Mouse (Mus musculus): ENCODE data around the gene Gm45234.
A peak's percentile ranks its signal among the peaks of the same experiment; 100 is the strongest.

Gene Gm45234

GRCm38 (mm10) chr6:124767536-124767919, 11.7 kb upstream of the Gm45234 start:
- no peak for DNase-seq (ENCODE audit: low spot score)

DNA sequence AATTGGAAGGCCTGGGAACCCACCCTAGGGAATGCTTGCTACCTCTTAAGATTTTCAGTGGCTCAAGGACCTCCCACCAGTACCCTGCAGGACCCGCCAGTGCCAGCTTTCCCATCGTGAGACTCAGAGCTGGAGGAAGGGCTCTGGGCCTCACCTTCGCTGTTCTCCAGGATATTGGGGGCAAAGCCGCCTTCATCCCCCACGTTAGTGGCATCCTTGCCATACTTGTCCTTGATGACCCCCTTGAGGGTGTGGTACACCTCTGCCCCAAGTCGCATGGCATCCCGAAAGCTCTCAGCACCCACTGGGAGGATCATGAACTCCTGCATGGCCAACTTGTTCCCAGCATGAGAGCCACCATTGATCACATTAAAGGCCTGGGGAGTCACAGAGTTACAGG, 10.1 kb upstream of the Gm45234 start:
- DNase-seq (ENCODE audit: low spot score) = no peak

DNA sequence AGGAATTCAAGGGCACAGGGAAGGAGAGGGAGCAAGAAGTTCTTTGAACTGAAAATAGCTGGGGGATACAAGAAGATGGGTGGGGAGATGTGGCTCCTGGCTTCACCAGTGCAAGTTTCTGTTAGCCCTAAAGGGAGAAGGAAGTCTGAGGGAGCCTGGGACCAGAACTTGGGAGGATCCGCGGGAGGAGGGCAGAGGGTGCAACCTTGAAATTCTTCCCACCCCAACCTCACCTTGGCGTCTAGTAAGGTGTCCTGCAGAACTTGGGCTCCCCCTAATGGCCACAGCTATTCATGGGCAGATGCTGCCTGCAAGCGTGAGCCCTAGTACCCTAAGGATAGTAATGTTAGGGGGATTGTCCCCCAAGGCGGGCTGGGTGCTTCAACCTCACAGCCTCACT, 3.4 kb upstream of the Gm45234 start:
- no peak for DNase-seq (ENCODE audit: low spot score)

DNA sequence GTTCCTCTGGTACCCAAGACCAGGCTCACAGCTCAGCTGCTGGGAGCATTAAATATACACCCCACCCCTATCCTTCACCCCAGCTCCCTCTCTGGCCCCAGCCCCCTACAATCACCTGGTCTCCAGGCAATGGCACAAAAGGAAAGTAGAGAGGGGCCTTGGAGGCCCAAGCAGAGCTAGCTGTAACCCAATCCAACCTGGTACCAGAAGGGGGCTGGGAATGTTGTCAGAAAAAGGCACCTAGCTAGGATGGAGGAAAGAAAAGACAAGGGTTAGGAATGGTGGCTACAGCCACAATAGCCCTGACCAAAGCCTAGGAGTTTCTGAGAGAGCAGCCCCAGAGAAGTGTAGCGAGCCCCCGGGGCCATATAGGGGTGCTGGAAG, 3.0 kb upstream of the Gm45234 start:
- DNase-seq (ENCODE audit: low spot score) = no peak

GRCm38 (mm10) chr6:124757909-124758848, 2.4 kb upstream of the Gm45234 start:
- no peak for DNase-seq (ENCODE audit: low spot score)

DNA sequence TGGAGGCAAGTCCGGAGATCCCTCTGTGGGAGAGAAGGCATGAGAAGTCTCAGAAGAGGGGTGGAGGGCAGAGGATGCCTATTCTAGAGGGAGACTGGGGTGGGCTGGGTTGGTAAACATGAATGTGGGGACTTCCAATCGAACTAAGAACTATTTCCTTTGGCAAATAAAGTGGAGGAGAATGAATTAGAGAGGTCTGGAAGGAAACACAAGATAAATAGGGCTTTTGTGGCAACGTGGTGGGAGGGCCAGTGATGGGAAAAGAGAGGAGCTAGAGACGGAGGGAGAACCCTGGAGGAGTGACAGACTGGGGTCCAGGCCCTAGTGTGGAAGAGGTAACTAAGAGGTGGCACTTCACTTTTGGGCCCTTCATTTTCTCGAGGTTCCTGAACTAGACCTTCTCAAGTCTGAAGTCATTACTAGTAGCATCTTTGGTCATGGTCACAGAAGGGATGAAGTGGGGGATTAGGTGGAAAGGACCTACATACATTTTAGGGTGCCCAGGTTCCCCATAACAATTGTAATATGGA, 1.6 kb upstream of the Gm45234 start:
- no peak for DNase-seq (ENCODE audit: low spot score)

- peak; percentile 71 for DNase-seq (ENCODE audit: low spot score)
Measured at GRCm38 (mm10) chr6:124756652-124757350, 980 bp upstream of the Gm45234 start.

- DNase-seq (ENCODE audit: low spot score) = no peak
Measured at GRCm38 (mm10) chr6:124755306-124755705, 515 bp downstream of the Gm45234 start.

GRCm38 (mm10) chr6:124753861-124754260, 2.0 kb downstream of the Gm45234 start:
- no peak for DNase-seq (ENCODE audit: low spot score)

DNA sequence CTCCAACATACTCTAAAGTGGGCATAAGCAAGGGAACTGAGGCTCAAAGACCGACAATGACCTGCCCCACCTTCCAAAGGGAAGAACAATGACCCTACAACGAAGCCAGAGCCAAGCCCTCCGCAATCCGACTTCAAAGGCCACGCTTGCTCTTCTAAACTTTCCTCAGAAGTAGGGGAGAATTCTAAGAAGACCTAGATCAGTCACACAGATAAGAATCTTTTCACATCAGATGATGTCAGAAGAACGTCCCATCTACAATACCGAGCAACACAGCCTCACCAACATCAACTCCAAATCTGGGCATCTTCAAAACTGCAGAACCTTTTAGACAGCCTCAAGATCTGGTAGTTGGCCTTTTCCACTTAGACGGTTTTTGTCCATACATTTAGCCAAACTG, 5.4 kb downstream of the Gm45234 start:
- no peak for DNase-seq (ENCODE audit: low spot score)

DNA sequence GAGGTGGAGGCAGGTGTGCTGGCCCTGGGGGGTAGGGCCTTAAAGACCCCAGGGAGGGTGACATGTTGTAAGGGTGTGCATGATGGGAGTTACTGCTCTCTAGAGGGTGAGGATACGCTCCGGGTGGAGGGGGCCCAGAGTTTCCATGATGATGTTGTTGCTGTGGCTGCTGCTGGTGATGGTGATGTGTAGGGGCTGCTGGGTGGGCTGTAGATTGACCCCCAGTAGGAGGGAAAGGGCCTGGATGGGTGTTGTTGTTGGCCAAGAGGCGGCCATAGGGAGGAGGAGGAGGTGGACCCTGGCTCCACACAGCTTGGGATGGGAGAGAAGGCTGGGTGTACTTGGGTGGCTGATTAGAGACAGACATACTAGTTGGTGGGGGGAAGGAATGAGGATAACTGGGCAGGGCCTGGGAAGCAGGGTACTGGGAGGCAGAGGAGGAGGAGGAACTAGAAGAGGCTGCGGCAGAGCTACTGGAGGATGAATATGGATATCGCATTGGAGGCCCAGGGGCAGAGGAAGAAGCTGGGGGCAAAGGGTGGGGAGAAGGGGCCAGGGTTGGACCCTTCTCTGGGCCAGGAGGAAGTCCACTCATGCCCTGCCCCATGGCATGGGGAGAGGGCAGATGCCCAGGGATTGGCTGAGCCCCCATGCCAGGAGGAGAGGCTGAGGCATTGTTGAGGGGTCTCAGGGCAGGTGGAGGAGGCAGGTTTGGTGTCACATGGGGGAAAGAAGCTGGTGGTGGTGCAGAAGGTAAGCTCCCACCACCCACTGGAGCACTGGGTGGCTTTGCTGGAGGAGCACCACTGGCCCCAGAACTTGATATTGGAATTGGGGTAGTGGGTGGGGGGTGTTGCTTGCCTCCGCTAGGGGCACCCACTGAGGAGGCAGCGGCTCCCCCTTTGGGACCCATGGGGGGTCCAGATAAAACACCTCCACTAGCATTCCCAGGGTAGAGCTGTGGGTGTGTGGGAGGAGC, 8.9 kb downstream of the Gm45234 start:
- no peak for DNase-seq (ENCODE audit: low spot score)

DNA sequence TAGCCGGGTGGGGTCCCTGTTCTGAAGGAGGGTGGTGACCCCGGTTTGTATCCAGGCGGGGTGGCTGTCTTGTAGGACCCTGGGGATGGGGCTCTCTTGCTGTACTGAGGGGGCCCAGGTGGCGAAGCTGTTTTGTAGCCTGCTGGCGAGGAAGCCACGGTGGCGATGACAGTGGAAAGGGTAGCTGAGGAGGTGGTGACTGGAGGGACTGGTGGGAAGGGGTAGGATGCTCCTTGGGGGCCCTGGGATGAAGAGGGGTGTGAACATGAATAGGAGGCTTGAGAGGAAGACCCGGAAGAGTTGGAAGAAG, 9.6 kb downstream of the Gm45234 start:
- DNase-seq (ENCODE audit: low spot score) = no peak

GRCm38 (mm10) chr6:124745490-124746295, 10.1 kb downstream of the Gm45234 start:
- peak; percentile 77 for DNase-seq (ENCODE audit: low spot score)

- no peak for DNase-seq (ENCODE audit: low spot score)
Measured at GRCm38 (mm10) chr6:124744755-124745321, 11.0 kb downstream of the Gm45234 start.

DNA sequence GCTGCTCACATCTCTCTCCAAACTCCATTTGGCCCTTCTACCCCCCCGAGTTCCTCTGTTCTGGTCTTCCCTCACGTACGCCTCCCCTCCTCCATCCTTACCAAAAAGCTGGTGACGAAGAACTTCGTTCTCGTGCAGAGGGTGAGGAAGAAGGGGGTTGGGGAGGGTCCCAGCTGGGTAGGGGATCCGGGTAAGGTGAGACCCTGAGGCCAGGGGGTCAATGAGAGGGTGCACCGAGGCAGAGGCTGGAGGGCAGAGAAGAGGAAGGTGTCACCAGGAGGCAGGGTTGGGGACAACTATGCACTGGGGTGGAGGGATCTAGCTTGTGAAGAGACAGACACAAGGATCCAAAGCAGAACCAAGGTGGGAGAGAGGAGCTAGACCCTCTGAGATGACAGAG, 12.2 kb downstream of the Gm45234 start:
- DNase-seq (ENCODE audit: low spot score) = no peak

GRCm38 (mm10) chr6:124742839-124743514, 12.8 kb downstream of the Gm45234 start:
- no peak for DNase-seq (ENCODE audit: low spot score)

- no peak for DNase-seq (ENCODE audit: low spot score)
Measured at GRCm38 (mm10) chr6:124741842-124742241, 14.0 kb downstream of the Gm45234 start.

DNA sequence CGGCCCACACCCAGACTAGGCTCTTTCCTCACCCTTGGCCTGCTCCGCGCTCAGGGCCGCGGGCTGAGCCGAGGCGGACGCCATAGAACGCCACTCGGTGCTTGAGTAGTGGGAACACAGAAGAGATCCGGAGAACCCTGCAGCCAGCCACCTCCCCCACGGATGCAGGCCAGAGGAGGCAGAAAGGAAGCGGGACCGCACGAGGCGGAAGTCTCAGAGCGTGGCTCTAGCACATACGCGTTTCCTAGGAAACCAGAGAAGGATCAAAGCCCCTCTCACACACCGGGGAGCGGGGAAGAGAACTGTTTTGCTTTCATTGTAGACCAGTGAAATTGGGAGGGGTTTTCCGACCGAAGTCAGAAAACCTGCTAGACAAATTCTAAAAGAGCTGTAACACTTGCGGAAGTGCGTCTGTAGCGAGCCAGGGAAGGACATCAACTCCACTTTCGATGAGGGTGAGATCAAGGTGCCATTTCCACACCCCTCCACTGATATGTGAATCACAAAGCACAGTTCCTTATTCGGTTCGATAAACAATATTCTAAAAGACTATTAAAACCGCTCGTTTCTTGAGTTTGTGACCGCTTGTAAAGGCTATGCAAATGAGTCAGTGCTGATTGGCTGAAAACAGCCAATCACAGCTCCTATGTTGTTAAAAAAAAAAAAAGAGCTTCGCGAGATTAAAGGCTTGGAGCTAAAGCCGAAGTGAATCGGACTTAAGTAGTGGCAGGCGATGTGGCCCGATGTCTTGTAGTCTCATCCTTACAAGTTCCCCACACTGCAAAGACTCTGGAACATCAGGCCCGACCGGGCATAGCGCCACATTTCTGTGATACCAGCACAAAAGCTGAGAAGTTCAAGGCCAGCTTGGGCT, 14.7 kb downstream of the Gm45234 start, which contains the start of gene Grcc10:
TSS of gene Grcc10 (minus strand) at position 487 of the 874 bp plus-strand sequence.
- no peak for DNase-seq (ENCODE audit: low spot score)

GRCm38 (mm10) chr6:124740211-124740887, 15.5 kb downstream of the Gm45234 start:
- no peak for DNase-seq (ENCODE audit: low spot score)
